Mouse (Mus musculus) midbrain, embryonic 16.5 days (tissue): ENCODE results near the gene Cdk16. TPM values are rescaled to one million over a fixed set of nuclear protein-coding genes. Genes with fewer than 3 reads are reported as not detected.
A peak's percentile ranks its signal among the peaks of the same experiment; 100 is the strongest.

ENCODE experiments used
- ATAC-seq: fragments of 200-750 bp; cut with Nextera tagmentation; 2 replicates; pipeline ENCODE4 v1.8.0; 2017; ENCODE audit warnings: moderate TSS enrichment
- H3K27ac ChIP-seq: fragments of 300-500 bp; sonication (generic); 2 replicates; pipeline ENCODE4 v1.5.1; 2014; ENCODE audit warnings: mild to moderate bottlenecking, low read length, mixed read lengths
- H3K27me3 ChIP-seq: fragments of 300-500 bp; sonication (generic); 2 replicates; pipeline ENCODE4 v1.6.1; 2014; ENCODE audit warnings: low read depth, low read length, mixed read lengths; ENCODE audit not compliant: control insufficient read depth, insufficient read depth
- H3K36me3 ChIP-seq: fragments of 300-500 bp; sonication (generic); 2 replicates; pipeline ENCODE4 v1.6.1; 2014; ENCODE audit warnings: mild to moderate bottlenecking, low read length, moderate library complexity, mixed read lengths; ENCODE audit not compliant: control insufficient read depth, insufficient read depth
- H3K4me1 ChIP-seq: fragments of 300-500 bp; sonication (generic); 2 replicates; pipeline ENCODE4 v1.6.1; 2014; ENCODE audit warnings: mild to moderate bottlenecking, low read length, mixed read lengths; ENCODE audit not compliant: control insufficient read depth, insufficient read depth
- H3K4me2 ChIP-seq: fragments of 300-500 bp; sonication (generic); 2 replicates; pipeline ENCODE4 v1.6.1; 2014; ENCODE audit warnings: mild to moderate bottlenecking, low read length, mixed read lengths
- H3K4me3 ChIP-seq: fragments of 300-500 bp; sonication (generic); 2 replicates; pipeline ENCODE4 v1.5.1; 2014; ENCODE audit warnings: low read depth, mild to moderate bottlenecking, low read length, moderate library complexity, mixed read lengths
- H3K9ac ChIP-seq: fragments of 300-500 bp; sonication (generic); 2 replicates; pipeline ENCODE4 v1.6.1; 2014; ENCODE audit warnings: low read depth, low read length, mixed read lengths
- H3K9me3 ChIP-seq: fragments of 300-500 bp; sonication (generic); replicated peaks from 2 replicates; pipeline ENCODE4 v1.6.1; 2014; ENCODE audit warnings: mild to moderate bottlenecking, low read length, mixed read lengths; ENCODE audit not compliant: control insufficient read depth, poor library complexity, severe bottlenecking
- WGBS: fragments of 180-500 bp; shearing (Covaris S2); extraction: QIAGEN DNeasy Blood & Tissue Kit; methylation state at CpG from one replicate; pipeline ENCODE4 v1.1.7; 2014; 5-methylcytosine and 5-hydroxymethylcytosine counted together
- polyA plus RNA-seq: library from polyadenylated mRNA; unstranded; fragments of >200 nt; fragmentation: Nextera tagmentation; extraction: Ambion mirVana; gene quantifications from 2 replicates; pipeline ENCODE4 v1.2.1, GENCODE M21; 2015

The Cdk16 gene
- polyA plus RNA-seq, 1 experiment from 2014 or later, result 148 TPM

- Histone ChIP-seq H3K4me1 (peaks cover 28% of the 10 kb centered on the region), H3K9ac (peak overlapping the region; percentile 86), H3K4me2 (peak overlapping the region; percentile 61), H3K27me3 (no peaks in the 10 kb centered on the region), H3K36me3 (no peaks in the 10 kb centered on the region), H3K9me3 (no peaks in the 10 kb centered on the region), H3K4me3 (peak overlapping the region; percentile 62), H3K27ac (peak overlapping the region; percentile 90)
- ATAC-seq, result no peak
- WGBS, result 24% methylated on average over 9 of the region's 9 CpGs
Measured at GRCm38 (mm10) chrX:20663444-20663790, 24.3 kb upstream of the Cdk16 start.

DNA sequence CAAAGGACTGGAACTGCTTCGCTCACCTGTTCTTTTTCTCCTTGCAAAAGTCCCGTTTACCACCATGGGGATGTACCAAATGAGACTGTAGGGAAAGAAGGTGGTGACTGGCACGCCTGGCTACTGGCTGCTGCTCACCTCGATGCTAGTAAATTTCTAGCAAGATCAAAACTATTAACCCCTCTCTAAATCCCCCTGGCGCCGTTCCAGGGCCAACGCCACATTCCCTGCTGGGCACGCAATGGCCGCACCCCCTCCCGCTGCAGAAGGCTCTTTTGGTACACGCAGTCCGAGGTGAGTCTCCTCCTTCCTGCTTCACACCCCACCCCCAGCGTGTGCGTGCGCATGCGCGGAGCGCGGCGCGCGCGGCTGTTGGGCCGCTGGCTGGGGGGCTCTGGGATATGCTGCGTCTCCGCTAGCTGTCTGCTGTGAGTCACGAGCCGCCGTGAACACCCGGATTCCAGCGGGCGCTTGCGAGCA is 354 bp downstream of the Cdk16 start:
- H3K9me3 ChIP-seq, result no peaks in the 10 kb centered on the region
- no peaks in the 10 kb centered on the region for H3K27me3 ChIP-seq
- H3K4me1 ChIP-seq, result peaks cover 13% of the 10 kb centered on the region
- peak overlapping the region; percentile 69 for H3K4me2 ChIP-seq
- ATAC-seq, result peak; percentile 93
- WGBS, result 26% methylated on average over 31 of the region's 33 CpGs
- peak overlapping the region; percentile 93 for H3K27ac ChIP-seq
- peak overlapping the region; percentile 85 for H3K9ac ChIP-seq
- H3K36me3 ChIP-seq, result no peaks in the 10 kb centered on the region
- peak overlapping the region; percentile 63 for H3K4me3 ChIP-seq

DNA sequence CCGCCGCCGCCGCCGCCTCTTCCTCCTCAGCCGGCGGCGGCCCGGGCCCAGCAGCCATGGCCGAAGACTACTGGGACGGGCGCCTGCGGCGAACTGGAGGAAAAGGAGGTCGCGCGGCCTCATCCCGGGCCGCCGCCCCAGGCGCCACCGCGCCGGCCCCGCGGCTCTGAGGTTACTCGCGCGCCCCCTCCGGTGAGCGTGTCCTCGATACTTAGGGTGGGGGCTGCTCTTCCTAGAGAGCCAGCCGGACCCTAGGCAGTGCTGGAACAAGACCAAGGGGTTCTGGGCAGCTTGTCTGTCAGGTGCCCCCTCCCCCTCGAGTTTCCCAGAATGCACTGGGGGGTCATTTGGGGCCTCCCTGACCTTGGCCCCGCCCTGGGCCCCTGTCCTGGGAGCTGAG is 861 bp downstream of the Cdk16 start:
- H3K9ac ChIP-seq, result peak overlapping the region; percentile 85
- 0 out of 2 replicates have a peak, but pooled peaks cover 1% of the 10 kb centered on the region for H3K36me3 ChIP-seq
- H3K4me2 ChIP-seq, result peak overlapping the region; percentile 69
- peak overlapping the region; percentile 93 for H3K27ac ChIP-seq
- 9% methylated on average over 5 of the region's 35 CpGs for WGBS
- ATAC-seq, result peak; percentile 54
- H3K9me3 ChIP-seq, result no peaks in the 10 kb centered on the region
- no peaks in the 10 kb centered on the region for H3K27me3 ChIP-seq
- H3K4me3 ChIP-seq, result peak overlapping the region; percentile 63
- H3K4me1 ChIP-seq, result peaks cover 13% of the 10 kb centered on the region

- peaks cover 9% of the 10 kb centered on the region; the same call in 1 of the 2 replicates for H3K36me3 ChIP-seq
- H3K27ac ChIP-seq, result no peak overlapping the region
- no peaks in the 10 kb centered on the region for H3K9me3 ChIP-seq
- 88% methylated on average over 3 of the region's 3 CpGs for WGBS
- no peak for ATAC-seq
- H3K4me1 ChIP-seq, result peaks cover 13% of the 10 kb centered on the region
- no peak overlapping the region for H3K4me2 ChIP-seq
- H3K9ac ChIP-seq, result no peak overlapping the region
- H3K4me3 ChIP-seq, result no peak overlapping the region
- no peaks in the 10 kb centered on the region for H3K27me3 ChIP-seq
Measured at GRCm38 (mm10) chrX:20691566-20691965, 3.8 kb downstream of the Cdk16 start.

- ATAC-seq, result no peak
- Histone ChIP-seq H3K4me1 (peaks cover 10% of the 10 kb centered on the region), H3K27me3 (no peaks in the 10 kb centered on the region), H3K9ac (no peak overlapping the region), H3K4me2 (no peak overlapping the region), H3K36me3 (peaks cover 11% of the 10 kb centered on the region; the same call in 1 of the 2 replicates), H3K27ac (no peak overlapping the region), H3K9me3 (no peaks in the 10 kb centered on the region), H3K4me3 (no peak overlapping the region)
- 78% methylated on average over 1 of the region's 1 CpGs for WGBS
Measured at GRCm38 (mm10) chrX:20692616-20693015, 4.9 kb downstream of the Cdk16 start.

DNA sequence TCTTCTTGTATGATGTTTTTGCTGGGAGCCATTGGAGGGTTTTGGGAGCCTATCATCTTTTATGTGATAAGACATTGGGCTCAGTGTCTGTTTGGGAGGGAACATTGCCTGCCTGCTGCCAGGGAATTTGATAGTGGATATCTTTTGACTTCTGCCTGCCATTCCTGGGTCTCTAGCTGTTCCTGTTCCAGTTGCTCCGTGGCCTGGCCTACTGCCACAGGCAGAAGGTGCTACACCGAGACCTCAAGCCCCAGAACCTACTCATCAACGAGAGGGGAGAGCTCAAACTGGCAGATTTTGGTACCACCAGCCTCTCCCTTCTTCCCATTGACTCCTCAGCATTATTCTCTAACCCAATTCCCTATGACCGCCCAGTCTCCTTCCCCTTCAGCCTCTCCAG is 8.1 kb downstream of the Cdk16 start:
- 93% methylated on average over 4 of the region's 4 CpGs for WGBS
- Histone ChIP-seq H3K27ac (no peak overlapping the region), H3K36me3 (peaks cover 13% of the 10 kb centered on the region; the same call in 1 of the 2 replicates), H3K4me2 (no peak overlapping the region), H3K9ac (no peak overlapping the region), H3K27me3 (no peaks in the 10 kb centered on the region), H3K9me3 (no peaks in the 10 kb centered on the region), H3K4me3 (no peak overlapping the region), H3K4me1 (no peaks in the 10 kb centered on the region)
- ATAC-seq, result no peak

GRCm38 (mm10) chrX:20703741-20704290 is 16.1 kb downstream of the Cdk16 start, which contains the start of gene Usp11:
Gene Usp11 (plus strand): TSS chrX:20703906.
- 13% methylated on average over 30 of the region's 32 CpGs for WGBS
- ATAC-seq, result peak; percentile 91

DNA sequence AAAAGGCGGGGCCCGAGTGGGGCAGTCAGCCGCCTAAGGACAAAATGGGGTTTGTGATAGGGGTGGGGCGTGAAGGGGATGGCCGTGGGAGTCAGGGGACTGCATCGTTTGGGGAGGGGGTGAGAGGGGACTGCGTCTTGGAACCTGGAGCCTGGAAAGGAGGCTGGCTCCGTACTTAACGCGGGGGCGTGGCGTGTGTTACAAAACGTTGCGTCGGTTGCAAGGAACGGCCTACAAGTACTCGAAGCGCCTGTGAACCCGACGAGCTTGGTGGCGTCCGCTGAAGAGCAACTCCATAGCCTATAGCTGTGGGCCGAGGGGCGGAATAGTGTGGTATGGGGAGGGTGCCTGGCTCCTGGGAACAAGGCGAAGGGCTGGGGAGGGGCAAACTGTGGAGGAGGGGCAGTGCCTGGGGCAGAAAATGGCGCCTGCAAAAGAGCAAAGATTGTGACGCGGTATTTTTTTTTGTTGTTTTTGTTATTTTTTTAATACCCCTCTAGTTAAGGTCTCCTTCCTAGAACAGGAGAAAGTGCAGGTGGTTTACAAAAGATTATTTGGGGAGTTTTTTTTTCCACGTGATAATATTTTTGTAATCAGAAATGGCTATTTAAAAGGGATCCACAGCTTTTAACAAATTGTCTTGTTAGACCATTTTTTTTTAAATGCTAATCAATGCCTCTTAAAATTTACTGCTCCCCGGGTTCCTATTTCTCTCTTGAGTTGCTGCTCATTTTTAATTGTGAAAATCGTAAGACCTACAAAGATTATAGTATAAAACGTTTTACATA is 16.7 kb downstream of the Cdk16 start:
- Histone ChIP-seq H3K27me3 (no peaks in the 10 kb centered on the region), H3K36me3 (no peaks in the 10 kb centered on the region), H3K9me3 (no peaks in the 10 kb centered on the region), H3K27ac (peak overlapping the region; percentile 87), H3K4me2 (peak overlapping the region; percentile 45), H3K9ac (peak overlapping the region; percentile 70), H3K4me3 (peak overlapping the region; percentile 65), H3K4me1 (no peaks in the 10 kb centered on the region)
- ATAC-seq, result peak; percentile 93
- WGBS, result 15% methylated on average over 30 of the region's 32 CpGs

More at GRCm38 (mm10) chrX:20703741-20704290, 16.1 kb downstream of the Cdk16 start, which contains the start of gene Usp11:
- Histone ChIP-seq H3K4me3 (peak within 1 kb of the TSS; percentile 65), H3K4me1 (no peaks in the 10 kb centered on the region), H3K4me2 (peak within 1 kb of the TSS; percentile 51), H3K27me3 (no peaks in the 10 kb centered on the region), H3K9ac (peak within 1 kb of the TSS; percentile 70), H3K9me3 (no peaks in the 10 kb centered on the region), H3K36me3 (no peaks in the 10 kb centered on the region), H3K27ac (peak within 1 kb of the TSS; percentile 87)

DNA sequence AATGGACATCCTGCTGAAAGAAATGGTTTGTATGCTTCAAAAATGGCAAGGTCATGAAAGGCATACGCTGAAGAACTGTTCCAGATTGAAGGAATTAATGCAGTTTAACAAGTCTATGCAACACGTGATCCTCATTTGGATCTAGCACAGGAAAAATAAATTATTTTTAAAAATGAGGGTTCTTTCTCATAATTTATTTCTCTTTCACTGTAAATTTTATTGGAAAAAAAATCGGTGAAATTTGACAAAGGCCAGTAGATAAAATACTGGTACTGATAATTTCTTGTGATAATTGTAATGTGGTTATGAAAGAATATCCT is 17.3 kb downstream of the Cdk16 start:
- WGBS, result 29% methylated on average over 3 of the region's 3 CpGs
- Histone ChIP-seq H3K9me3 (no peaks in the 10 kb centered on the region), H3K27ac (no peak overlapping the region), H3K4me1 (no peaks in the 10 kb centered on the region), H3K9ac (no peak overlapping the region), H3K36me3 (no peaks in the 10 kb centered on the region), H3K4me3 (peak overlapping the region; percentile 65), H3K4me2 (peak overlapping the region; percentile 45), H3K27me3 (no peaks in the 10 kb centered on the region)
- no peak for ATAC-seq
